Mouse (Mus musculus) lung, postnatal 25 days (tissue): ENCODE results near the gene Noc3l.

Experiments
- DNase-seq: peaks from one replicate; pipeline ENCODE4 v3.0.0; 2022; ENCODE audit warnings: low spot score

The Noc3l gene

DNA sequence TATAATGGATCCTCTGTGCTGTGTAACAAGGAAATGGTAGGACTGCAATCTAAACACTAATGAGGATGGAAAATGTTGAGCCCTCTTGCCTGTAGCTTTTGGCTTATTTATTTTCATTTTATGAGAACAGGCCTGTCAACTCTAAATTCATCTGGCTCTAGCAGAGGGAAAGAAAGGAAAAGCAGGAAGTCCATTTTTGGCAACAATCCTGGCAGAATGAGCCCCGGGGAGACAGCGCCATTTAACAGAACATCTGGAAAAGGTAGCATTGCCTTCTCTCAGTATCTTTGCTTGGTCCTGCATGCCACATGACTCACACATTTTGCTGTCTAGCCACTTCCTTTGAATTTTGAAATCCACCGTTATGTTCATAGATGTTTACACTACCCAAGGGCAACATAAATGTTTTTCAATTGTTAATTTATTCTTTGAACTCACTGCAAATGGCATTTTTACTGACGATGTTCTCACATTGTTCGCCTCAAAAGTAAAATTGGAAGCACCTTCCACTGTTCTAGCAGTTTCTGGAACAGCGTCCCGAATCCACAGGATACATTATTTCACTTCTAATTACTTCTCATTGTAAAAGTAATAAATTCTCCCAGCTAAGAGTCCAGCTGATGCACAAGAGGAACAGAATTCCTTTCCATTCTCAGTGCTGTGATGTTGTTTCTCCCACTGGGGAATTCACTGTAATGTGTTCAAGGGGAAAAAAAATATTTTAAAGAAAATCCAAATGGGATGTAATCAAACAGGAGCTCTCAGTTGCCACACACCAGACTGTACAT, 60.2 kb downstream of the Noc3l start:
- no peak for DNase-seq

DNA sequence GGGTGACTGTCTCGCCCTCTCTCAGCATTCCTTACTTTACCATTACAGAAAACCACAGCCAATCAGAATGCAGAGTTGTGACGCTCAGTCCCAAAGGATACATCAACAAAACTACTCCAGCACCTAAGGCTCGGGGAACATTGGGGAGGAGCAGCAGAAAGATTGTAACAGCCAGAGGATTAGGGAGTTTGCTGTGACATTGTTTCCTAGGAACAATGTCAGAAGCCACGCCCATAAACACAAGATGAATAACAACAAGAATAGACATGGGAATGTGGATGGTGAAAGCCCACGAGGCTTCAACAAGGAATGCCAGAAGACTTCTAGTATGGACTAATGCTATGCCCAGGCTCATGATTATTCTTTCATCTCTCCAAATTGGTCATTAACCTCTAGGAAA, 61.0 kb downstream of the Noc3l start:
- DNase-seq, result no peak

DNA sequence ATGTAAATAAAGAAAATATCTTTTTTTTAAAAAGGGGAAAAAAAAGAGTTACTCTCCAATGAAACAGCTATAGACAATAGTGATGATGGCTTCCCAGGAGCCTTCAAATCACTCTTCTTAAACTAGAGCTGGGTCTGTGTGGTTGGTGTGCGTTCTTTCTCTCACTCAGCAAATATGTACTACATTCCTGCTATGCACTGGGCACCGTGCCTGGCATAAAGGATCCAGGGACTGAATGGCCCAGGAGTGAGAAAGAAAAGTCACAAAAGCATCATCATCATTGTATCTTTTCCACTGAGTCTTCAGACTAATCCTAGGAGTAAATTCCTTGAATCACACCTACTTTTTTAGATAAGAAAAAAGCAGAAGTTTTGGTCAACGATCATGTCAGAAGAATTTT, 61.9 kb downstream of the Noc3l start:
- no peak for DNase-seq

DNA sequence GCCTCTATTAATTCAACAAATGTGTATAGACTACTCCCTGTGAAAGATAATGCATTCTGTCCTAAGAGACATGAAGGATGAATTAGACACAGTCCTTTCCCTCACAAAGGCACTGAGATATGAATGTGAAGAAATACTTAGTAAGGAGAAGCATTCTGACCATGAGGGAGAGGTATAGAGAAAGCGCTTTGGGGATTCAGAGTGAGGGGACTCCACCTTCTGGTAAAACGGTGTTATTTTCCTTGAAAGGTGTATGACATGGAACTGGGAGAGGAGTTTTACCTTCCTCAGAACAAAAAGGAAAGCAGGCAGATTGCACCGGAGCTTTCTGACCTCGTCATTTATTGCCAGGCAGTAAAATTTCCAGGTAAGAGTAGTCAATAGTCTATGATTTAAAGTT, 68.8 kb downstream of the Noc3l start:
- DNase-seq, result no peak

DNA sequence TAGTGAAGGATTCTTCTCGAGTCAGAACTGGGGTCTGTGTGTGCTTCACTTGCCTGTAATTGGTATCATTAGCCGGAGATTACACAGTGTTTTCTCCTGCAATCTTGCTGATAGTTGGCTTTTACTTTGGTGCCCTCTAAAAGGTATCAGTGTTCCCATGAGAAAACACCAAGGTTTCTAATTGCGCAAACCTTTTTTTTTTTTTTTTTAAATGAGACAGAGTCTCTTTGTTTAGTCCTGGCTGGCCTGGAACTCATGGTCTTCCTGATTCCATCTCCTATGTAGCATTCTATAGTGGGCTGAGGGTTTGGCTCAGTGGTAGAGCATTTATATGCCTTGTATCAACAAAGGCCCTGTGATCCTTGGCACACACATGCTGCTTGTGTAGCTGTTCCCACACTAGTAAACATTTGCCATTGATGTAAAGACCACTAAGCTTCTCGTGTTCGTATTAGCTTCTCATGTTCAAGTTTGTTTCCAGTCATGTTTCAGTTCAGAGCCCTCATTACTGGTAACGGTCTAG, 72.5 kb downstream of the Noc3l start:
- no peak for DNase-seq

DNA sequence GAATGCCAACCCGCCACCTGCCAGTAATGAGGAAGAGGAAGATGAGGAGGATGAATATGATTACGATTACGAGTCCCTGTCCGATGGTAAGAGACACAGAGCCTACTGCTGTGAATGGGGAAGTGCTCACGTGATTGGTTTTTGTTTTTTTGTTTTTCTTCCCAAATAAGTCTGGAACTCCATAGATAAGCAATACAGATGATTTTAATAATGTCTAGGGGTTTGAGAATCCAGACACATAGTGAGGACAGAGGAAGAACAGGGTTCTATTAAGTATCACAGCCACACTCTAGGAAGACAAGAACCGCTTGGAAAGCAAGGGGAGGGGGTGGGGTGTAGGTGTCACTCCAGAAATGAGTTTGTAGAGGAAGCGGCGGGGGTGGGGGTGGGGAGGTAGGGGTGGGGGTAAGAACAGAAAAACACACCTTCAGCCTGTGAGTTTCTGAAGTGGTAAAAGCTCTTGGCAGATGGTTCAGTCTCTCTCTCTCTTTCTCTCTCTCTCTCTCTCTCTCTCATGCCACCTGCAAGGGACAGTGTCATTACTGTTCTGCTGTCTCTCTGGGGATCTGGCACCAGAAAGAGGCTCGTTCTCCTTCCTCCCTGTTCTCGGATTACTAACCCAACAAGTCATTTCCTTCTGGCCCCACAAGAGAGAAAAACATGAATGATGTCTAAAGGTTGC, 73.1 kb downstream of the Noc3l start:
- DNase-seq, result no peak

DNA sequence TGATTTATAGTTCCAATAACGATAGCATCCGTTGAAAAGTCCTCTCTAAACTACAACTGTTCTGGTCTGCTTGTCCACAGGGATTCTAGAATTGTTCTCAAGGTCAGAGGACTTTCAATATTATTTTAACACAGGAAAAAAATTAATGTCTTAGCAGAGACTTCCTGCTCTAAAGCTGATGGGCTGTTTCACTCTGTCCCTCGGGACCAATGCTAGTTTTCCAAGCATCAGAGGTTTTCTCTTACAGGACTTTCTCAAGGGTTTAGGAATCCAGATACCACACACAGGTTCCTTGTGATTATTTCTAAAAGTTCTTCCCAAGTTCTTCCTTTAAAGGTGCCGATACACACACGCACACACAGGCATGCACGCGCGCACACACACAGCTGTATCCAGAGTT, 74.5 kb downstream of the Noc3l start:
- DNase-seq, result no peak
